Mouse (Mus musculus) R1 (cell line): ENCODE measurements at regions not wholly inside any gene's neighbourhood (a gene's known extent, or its start where the extent isn't known, plus 50 kb on each side); places are given as distances from the start of the nearest gene placed in this dataset.

ENCODE experiments used
- DNase-seq: peaks from one replicate; pipeline ENCODE4 v3.0.0-alpha.2; 2018; ENCODE audit warnings: low read depth, low spot score

- no peak for DNase-seq
These were observed 309.9 kb upstream of the Megf9 start for GRCm38 (mm10) chr4:70844742-70845141.

GRCm38 (mm10) chr4:70810956-70811316 is 276.1 kb upstream of the Megf9 start:
- no peak for DNase-seq

- no peak for DNase-seq
These were observed 275.6 kb upstream of the Megf9 start for GRCm38 (mm10) chr4:70810311-70810955.

- DNase-seq, result no peak
These were observed 270.1 kb upstream of the Megf9 start for GRCm38 (mm10) chr4:70804925-70805342.

DNA sequence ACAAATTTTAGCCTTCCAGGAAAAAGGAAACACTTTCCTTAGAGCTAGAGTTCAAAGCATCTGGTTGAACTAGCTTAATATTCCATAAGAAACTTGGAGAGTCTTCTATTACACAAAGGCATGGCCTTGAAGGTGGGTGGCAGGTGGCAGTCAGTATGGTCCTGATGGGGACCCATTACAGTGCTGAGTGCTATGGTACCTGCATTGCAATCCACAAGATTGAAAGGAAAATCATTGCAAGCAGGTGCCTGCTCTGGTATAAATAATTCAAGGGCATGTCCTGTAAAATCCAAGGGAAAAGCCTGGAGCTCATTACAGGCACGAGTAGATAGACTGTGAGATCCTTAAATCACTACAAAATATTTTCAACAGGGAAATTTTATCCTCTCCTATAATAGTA is 263.7 kb upstream of the Megf9 start:
- DNase-seq, result no peak

DNA sequence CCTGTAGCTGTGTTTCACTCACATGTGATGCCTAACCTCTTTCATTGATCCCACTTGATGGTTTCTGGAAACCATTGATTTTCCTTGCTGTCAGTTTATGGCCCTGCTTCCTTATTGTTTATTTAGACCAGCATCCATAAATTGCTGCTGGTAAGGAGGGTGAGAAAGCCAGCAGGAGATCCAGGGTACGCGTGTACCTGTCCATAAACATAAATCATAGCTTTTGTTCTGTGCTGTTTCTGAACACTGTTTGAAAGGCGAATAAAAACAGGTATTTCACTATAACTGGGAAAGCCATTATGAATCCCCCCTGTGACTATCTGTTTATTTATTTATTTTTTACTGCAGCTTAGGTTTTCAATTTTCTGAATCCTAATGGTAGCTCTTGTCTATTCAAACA is 263.1 kb upstream of the Megf9 start:
- no peak for DNase-seq

DNA sequence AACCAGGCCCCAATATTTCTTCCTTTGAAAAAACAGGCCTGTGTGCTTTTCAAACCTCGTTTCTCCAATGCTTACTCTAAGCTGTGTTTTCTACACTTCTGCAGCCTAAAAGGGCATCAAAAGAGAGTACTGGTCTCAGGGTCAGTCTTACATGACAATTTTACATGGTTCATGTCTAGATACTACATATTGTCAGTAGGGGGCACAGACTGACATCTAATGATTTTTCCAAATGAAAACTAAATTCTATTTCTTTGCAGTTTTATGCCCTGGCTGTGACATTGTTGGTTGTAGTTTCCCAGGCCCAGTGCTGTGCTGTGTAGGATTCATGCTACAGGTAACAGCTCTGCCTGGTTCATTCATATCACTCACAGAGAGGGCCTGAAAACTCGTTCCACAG is 248.7 kb upstream of the Megf9 start:
- no peak for DNase-seq

- DNase-seq, result no peak
These were observed 246.8 kb upstream of the Megf9 start for GRCm38 (mm10) chr4:70781591-70781990.

DNA sequence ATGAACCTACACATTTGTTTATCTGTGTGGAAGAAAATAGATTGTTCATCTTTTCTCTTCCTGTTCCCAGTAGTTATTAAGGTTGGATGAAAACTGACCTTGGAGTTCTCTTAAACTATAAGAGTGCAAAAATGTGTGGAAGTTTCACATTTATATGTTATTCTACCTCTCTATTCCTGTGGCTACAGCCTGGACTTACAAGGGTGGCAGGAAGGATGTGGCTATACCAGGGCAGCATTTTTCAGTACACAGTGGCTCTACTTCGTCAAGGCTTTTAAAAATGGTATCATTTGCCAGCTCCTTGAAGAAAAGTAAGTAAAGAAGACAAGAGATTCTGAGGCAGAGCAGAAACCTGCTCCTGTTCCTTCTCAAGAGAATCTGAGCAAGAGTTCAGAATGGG is 241.5 kb upstream of the Megf9 start:
- DNase-seq, result no peak

GRCm38 (mm10) chr4:70743425-70743824 is 208.6 kb upstream of the Megf9 start:
- no peak for DNase-seq

- no peak for DNase-seq
These were observed 207.2 kb upstream of the Megf9 start for GRCm38 (mm10) chr4:70742002-70742401.

DNA sequence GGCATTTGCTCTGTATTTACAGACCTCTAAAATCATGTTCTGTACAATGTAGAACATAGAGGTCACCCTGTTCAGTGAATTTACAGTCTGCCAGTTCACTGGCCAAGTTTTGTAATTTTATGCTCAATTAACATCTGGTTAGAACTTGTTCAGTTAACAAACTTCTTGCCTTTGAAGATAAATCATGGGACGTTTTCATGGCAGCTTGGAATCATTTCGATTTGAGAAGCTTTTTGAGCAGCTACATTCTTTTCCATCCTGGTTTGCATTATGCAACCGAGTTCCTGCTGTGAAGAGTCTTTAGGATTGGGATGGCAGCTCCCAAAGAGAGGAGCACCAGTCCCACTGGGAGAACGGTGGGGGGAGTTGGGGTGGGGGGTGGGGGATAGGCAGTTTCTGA is 206.3 kb upstream of the Megf9 start:
- DNase-seq, result no peak

DNA sequence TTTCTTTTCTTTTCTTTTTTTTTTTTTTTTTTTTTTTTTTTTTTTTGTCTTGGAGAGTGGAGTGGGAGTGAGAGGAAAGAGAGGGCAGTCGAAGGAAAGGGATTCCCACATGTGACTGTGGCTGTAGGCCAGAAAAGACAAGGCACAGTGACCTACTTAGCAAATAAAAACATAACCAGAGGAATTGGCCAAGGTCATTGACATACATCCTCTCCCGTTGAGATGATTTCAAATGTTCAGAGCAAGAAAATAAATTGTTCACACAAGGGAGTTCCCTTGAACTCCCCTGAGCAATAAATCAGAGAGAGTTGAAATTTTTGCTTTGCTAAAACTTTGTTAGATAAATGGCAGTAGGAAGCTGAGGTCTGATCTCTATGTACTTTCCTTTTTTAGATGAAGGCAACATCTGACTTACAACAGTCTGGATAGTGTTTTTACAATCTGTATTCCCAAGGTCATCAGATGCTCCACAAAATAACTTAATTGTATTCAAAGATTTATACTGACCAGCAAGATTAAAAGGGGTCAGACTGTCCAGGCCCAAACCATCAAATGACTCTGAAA is 174.4 kb upstream of the Megf9 start:
- DNase-seq, result no peak

GRCm38 (mm10) chr4:70705128-70705752 is 170.4 kb upstream of the Megf9 start:
- DNase-seq, result no peak

DNA sequence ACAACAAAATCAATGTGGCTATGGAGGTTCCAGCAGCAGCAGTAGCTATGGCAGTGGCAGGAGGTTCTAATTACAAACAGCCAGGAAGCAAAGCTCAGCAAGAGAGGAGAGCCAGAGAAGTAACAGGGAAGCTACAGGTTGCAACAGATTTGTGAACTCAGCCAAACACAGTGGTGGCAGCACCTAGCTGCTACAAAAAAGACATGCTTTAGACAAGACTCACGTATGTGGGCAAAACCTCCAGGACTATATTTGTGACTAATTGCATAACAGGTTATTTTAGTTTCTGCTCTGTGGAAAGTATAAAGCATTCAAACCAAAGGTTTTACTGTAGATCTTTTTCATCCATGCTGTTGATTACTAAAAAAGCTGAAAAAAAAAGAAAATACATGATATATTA is 166.1 kb upstream of the Megf9 start:
- no peak for DNase-seq

- peak; percentile 72 for DNase-seq
These were observed 129.4 kb upstream of the Megf9 start for GRCm38 (mm10) chr4:70664181-70664580.

GRCm38 (mm10) chr4:70621431-70621837 is 86.6 kb upstream of the Megf9 start:
- DNase-seq, result peak; percentile 12

DNA sequence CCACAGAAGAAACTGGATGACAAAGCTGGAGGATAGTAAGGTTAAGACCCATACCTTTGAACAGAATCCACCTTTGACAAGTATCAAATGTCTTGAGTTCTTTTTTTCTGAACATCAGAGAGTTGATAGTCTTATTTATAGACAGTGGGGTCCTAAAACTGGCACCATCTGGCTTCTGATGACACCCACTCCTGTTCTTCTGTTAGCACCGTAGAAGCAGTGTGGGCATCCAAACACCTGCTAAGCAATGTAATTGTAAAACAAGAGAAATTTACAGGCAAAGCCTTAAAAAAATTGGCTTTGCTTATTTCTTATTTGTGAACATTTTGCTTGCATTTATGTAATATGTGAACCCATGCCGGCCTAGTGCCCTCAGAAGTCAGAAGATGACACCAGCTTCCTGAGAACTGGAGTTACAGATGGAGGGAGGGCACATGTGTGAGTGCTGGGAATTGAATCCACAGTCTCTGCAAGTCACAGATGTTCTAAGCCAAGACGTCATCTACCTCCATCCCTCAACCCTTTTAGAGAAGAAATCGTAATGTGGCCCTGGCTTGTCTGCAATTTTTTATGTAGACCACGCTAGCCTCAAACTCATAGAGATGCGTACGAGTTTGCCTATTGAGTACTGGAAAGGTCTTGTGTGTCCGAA is 85.0 kb upstream of the Megf9 start:
- no peak for DNase-seq

DNA sequence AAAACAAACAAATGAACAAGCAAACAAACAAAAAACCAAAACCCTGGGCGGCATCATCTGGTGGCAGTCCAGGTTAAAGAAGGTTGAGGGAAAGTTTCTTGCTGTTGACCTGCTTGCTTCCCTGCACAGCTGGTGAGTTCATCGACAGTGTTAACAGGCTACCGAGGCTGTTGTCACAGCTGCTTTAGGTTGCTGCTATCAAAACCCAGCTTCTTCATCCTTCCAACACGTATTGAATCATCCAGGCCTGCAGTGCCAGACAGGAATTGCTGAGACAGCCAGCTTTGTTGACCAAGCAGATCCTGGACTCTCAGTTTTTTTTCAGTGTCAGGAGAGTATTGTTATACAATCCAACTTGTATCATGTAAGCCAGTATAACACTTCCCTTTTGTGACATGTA is 81.0 kb upstream of the Megf9 start:
- no peak for DNase-seq

DNA sequence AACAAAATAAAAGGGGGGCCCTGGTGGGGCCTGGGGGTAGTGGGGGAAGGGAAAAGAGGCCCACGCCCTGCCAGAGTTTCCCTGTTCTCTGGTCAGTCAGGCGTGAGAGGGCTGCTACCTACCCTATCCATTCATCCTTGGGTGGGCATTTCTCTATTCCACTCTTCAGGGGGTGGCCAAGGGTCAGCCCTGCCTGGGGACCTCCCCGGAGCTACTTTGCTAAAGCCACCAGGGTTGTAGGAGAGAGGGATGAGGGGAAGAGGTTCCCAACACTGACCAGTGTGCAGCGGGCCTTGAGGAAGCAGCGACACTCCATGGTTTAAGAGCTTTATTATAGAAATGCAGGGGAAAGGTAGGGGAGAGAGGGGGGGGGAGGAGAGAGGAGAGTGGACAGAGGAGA is 79.6 kb upstream of the Megf9 start:
- DNase-seq, result no peak

DNA sequence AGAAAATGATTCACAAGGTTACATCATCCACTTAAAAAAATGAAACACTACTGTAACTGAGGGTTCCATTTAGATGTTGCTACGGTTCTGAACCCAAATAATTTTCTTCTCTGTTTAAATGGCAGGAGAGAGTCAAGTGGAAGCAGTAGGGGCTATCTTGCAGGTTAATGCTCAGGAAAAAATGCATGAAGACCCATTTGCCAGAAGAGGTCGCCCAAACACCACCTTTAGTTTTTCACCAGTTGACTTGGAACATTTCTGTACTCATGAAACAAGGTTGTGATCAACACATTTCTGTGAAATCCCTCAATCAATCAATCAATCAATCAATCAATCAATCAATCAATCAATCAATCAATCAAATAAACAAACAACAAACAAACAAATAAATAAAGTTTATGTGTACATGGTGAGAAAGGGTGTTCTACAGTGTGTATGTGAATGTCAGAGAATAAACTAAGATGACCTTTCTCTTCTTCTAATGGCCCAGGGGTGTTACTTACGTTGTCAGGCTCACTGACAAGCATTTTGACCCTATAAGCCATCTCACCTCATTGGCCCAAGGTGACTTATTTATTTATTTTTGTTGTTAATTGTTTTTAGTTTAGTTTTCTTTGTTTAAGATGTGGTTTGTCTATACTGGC is 68.5 kb upstream of the Megf9 start:
- no peak for DNase-seq

DNA sequence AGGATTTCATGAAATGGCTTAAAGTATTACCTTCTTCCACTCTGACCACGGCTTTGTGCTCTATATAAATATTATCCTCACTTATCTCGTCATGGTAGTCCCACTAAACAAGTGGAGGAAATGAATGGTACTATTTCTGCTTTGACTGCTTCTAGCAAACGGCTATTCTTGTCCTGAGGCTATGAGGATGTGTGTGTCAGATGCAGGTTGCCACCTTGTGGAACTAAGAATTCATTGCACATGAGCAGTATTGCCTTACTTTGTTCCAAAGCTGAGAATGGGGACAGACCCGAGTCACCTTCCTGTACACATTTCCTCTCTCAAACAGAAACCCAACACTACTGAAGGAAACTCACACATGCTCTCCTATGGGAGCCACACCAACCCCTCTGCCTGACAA is 66.5 kb upstream of the Megf9 start:
- DNase-seq, result peak; percentile 30
